20 mouse cellular contexts compared by ENCODE assay signal in the genomic region with DNA sequence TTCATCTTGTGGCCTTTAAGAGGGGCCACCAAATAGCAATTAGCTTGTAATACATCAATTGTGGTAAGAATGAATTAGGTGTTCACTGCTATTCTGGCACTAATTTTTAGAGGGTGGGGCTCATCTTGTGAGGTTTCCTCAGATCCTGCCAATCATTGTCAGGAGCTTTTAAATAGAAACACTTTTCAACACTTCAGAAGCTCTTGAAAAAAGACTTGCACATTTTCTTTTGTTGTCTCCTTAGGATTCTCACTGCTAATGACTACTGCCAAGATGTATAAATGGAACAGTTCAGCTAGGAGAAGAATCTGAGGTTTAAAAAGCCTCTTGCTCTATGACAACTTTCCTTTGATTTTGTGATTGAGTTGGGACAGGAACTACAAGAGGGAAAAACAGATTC.
DNase-seq lines count a peak whose midpoint lies in the region; ATAC-seq and TF ChIP-seq lines count a peak whose summit lies in the region.
"Had no signal": no experiment of that assay in that cellular context is flagged by ENCODE, and none has a peak within 500 bp of the region (broad histone marks: within the 10 kb centered on the region; RNA-seq: fewer than 3 reads in every experiment).

No protein-coding gene starts in this region.

- no peak for TF ChIP-seq POLR2A in cortical plate, adult 2 months (IDR thresholded peaks at IDR 0.05; ENCODE audit: extremely low read depth, insufficient read depth, low read length)

- H3K27me3 ChIP-seq in heart, embryonic 10.5 days (ENCODE audit: insufficient read depth, poor library complexity, severe bottlenecking) = no peaks in the 10 kb centered on the region
- H3K27me3 ChIP-seq in forebrain, embryonic 16.5 days (replicated peaks; ENCODE audit: control insufficient read depth, insufficient read depth, low read length) = no peaks in the 10 kb centered on the region
- no peaks in the 10 kb centered on the region for H3K27me3 ChIP-seq in hindbrain, embryonic 13.5 days
- H3K27me3 ChIP-seq: embryonic facial prominence, embryonic 13.5 days; heart, embryonic 15.5 days had no signal

- no peak overlapping the region for H3K4me2 ChIP-seq in forebrain, embryonic 16.5 days (ENCODE audit: low read length)
- H3K4me2 ChIP-seq in hindbrain, embryonic 13.5 days = no peak overlapping the region
- H3K4me2 ChIP-seq: embryonic facial prominence, embryonic 13.5 days; heart, embryonic 11.5 days; heart, embryonic 15.5 days; hindbrain, embryonic 14.5 days had no signal

- no peak overlapping the region for H3K9ac ChIP-seq in forebrain, embryonic 16.5 days (replicated peaks; ENCODE audit: low read depth, low read length)
- no peak overlapping the region for H3K9ac ChIP-seq in hindbrain, embryonic 13.5 days
- H3K9ac ChIP-seq: embryonic facial prominence, embryonic 13.5 days; heart, embryonic 15.5 days; hindbrain, embryonic 14.5 days had no signal

- H3K4me1 ChIP-seq in heart, embryonic 10.5 days = no peaks in the 10 kb centered on the region
- H3K4me1 ChIP-seq in cortical plate, adult 2 months (ENCODE audit: control insufficient read depth, insufficient read depth, low read length) = no peaks in the 10 kb centered on the region; the same call in 1 of the 2 replicates
- H3K4me1 ChIP-seq in forebrain, embryonic 16.5 days (replicated peaks; ENCODE audit: control insufficient read depth, insufficient read depth, low read length) = no peaks in the 10 kb centered on the region
- no peaks in the 10 kb centered on the region for H3K4me1 ChIP-seq in hindbrain, embryonic 13.5 days (replicated peaks)
- H3K4me1 ChIP-seq: embryonic facial prominence, embryonic 13.5 days; heart, embryonic 15.5 days had no signal

- TF ChIP-seq CTCF in cortical plate, adult 2 months (IDR thresholded peaks at IDR 0.05; ENCODE audit: extremely low read depth, insufficient read depth, low read length) = no peak

- no peaks in the 10 kb centered on the region for H3K36me3 ChIP-seq in heart, embryonic 10.5 days
- H3K36me3 ChIP-seq in forebrain, embryonic 16.5 days (ENCODE audit: control insufficient read depth, insufficient read depth) = no peaks in the 10 kb centered on the region
- no peaks in the 10 kb centered on the region for H3K36me3 ChIP-seq in hindbrain, embryonic 13.5 days
- H3K36me3 ChIP-seq: embryonic facial prominence, embryonic 13.5 days; heart, embryonic 15.5 days had no signal

- H3K9me3 ChIP-seq in heart, embryonic 10.5 days = no peaks in the 10 kb centered on the region
- H3K9me3 ChIP-seq in forebrain, embryonic 16.5 days (ENCODE audit: control insufficient read depth, low read length) = no peaks in the 10 kb centered on the region
- no peaks in the 10 kb centered on the region for H3K9me3 ChIP-seq in hindbrain, embryonic 13.5 days
- H3K9me3 ChIP-seq: embryonic facial prominence, embryonic 13.5 days; heart, embryonic 15.5 days had no signal

- H3K4me3 ChIP-seq in heart, embryonic 10.5 days = no peak overlapping the region
- H3K4me3 ChIP-seq in cortical plate, adult 2 months (ENCODE audit: insufficient read depth, low read length) = no peak overlapping the region
- no peak overlapping the region for H3K4me3 ChIP-seq in forebrain, embryonic 16.5 days (replicated peaks; ENCODE audit: low read length)
- no peak overlapping the region for H3K4me3 ChIP-seq in hindbrain, embryonic 13.5 days
- H3K4me3 ChIP-seq: embryonic facial prominence, embryonic 13.5 days; heart, embryonic 15.5 days had no signal

- DNase-seq in heart, adult 8-10 months (ENCODE audit: low spot score) = peak; percentile 5
- DNase-seq in heart, embryonic 10.5 days (ENCODE audit: low spot score) = no peak
- DNase-seq in adrenal gland, adult 2 months = no peak
- DNase-seq: adrenal gland, adult 8-10 months; adrenal gland, postnatal 36 days; cerebellum, adult 11-12 months; cerebellum, adult 9-10 months; cerebellum, postnatal 25 days; gastrocnemius, postnatal 36 days; heart, adult 11 months; heart, postnatal 14 days; kidney, adult 8-10 months had no signal

- ATAC-seq in forebrain, embryonic 16.5 days = peak; percentile 50
- no peak for ATAC-seq in hindbrain, embryonic 13.5 days (ENCODE audit: low FRiP score)
- ATAC-seq: intestine, embryonic 16.5 days had no signal

- H3K27ac ChIP-seq in heart, embryonic 10.5 days = no peak overlapping the region
- 0 out of 2 replicates have a peak overlapping the region, but pooled peaks have one; percentile 23 for H3K27ac ChIP-seq in cortical plate, adult 2 months (ENCODE audit: insufficient read depth, low read length)
- no peak overlapping the region; the same call in 1 of the 2 replicates for H3K27ac ChIP-seq in forebrain, embryonic 16.5 days (ENCODE audit: low read length)
- H3K27ac ChIP-seq in hindbrain, embryonic 13.5 days = no peak overlapping the region
- H3K27ac ChIP-seq: embryonic facial prominence, embryonic 13.5 days; heart, embryonic 15.5 days; hindbrain, embryonic 14.5 days had no signal
